Mouse (Mus musculus) olfactory bulb, adult 2 months (tissue): ENCODE results near the gene Tfcp2.

Experiments used
- CTCF ChIP-seq: fragments of 200-500 bp; IDR thresholded peaks from 2 replicates; pipeline ENCODE4 v1.5.1; 2012; ENCODE audit warnings: low read depth, mild to moderate bottlenecking, low read length, moderate library complexity; ENCODE audit not compliant: insufficient read depth
- POLR2A ChIP-seq: fragments of 200-500 bp; IDR thresholded peaks from 2 replicates; pipeline ENCODE4 v1.6.1; 2012; ENCODE audit warnings: mild to moderate bottlenecking, low read depth, low read length, moderate library complexity; ENCODE audit not compliant: insufficient read depth

- TF ChIP-seq CTCF (peak; percentile 100), POLR2A (peak; percentile 89)
Observed at GRCm38 (mm10) chr15:100468295-100469188, 83.3 kb downstream of the Tfcp2 start, which contains the start of gene Letmd1.
